In the genomic region with DNA sequence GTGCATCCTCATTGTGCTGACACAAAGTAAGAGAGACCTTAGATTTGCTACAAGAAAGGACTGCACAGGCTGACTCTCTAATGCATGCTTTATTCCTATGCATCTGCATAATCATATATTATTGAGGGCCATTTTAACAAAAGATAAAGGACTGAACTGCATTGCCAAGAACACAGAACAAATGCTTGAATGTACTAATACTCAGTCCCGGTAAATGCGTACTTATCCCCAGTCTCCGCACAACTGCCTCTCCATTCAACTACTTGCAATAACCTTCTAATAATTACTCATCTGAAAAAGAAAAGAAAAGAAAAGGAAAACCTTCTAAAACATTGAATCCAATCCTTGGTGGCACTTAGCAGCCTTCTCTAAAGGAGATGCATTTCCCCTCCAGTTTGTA, we compare ENCODE assay signal across 26 mouse cellular contexts.
A peak's percentile ranks its signal among the peaks of the same experiment; 100 is the strongest.
DNase-seq lines count a peak whose midpoint lies in the region; ATAC-seq and TF ChIP-seq lines count a peak whose summit lies in the region.
"Had no signal": no experiment of that assay in that cellular context is flagged by ENCODE, and none has a peak within 500 bp of the region (broad histone marks: within the 10 kb centered on the region; RNA-seq: fewer than 3 reads in every experiment).

No protein-coding gene starts in this region.

- 64% methylated on average over 3 of the region's 3 CpGs for WGBS in forebrain, embryonic 11.5 days
- 39% methylated on average over 3 of the region's 3 CpGs for WGBS in forebrain, embryonic 12.5 days
- 30% methylated on average over 3 of the region's 3 CpGs for whole genome bisulfite sequencing in forebrain, embryonic 14.5 days
- WGBS in forebrain, embryonic 10.5 days: 86% methylated on average over 3 of the region's 3 CpGs

- H3K27ac ChIP-seq in forebrain, embryonic 11.5 days (ENCODE audit: low read depth, low read length): no peak overlapping the region
- no peak overlapping the region for H3K27ac ChIP-seq in forebrain, embryonic 12.5 days
- H3K27ac ChIP-seq in forebrain, embryonic 14.5 days (ENCODE audit: low read depth, low read length): no peak overlapping the region
- H3K27ac ChIP-seq in forebrain, embryonic 10.5 days: no peak overlapping the region
- H3K27ac ChIP-seq: embryonic facial prominence, embryonic 13.5 days; embryonic facial prominence, embryonic 15.5 days had no signal

- H3K27me3 ChIP-seq in forebrain, embryonic 11.5 days (ENCODE audit: control insufficient read depth, insufficient read depth, low read length): no peaks in the 10 kb centered on the region
- H3K27me3 ChIP-seq in forebrain, embryonic 12.5 days: no peaks in the 10 kb centered on the region
- no peaks in the 10 kb centered on the region for H3K27me3 ChIP-seq in forebrain, embryonic 14.5 days (replicated peaks; ENCODE audit: control insufficient read depth, insufficient read depth, low read length)
- no peaks in the 10 kb centered on the region for H3K27me3 ChIP-seq in forebrain, embryonic 10.5 days (ENCODE audit: poor library complexity, severe bottlenecking)
- H3K27me3 ChIP-seq: CH12.LX; embryonic facial prominence, embryonic 13.5 days; embryonic facial prominence, embryonic 15.5 days; Patski had no signal

- H3K4me1 ChIP-seq in forebrain, embryonic 11.5 days (replicated peaks; ENCODE audit: control insufficient read depth, insufficient read depth, low read length): no peaks in the 10 kb centered on the region
- no peaks in the 10 kb centered on the region for H3K4me1 ChIP-seq in forebrain, embryonic 12.5 days
- peaks cover 10% of the 10 kb centered on the region; the same call in 1 of the 2 replicates for H3K4me1 ChIP-seq in forebrain, embryonic 14.5 days (ENCODE audit: control insufficient read depth, insufficient read depth, low read length)
- H3K4me1 ChIP-seq in forebrain, embryonic 10.5 days: 0 out of 2 replicates have a peak, but pooled peaks cover 4% of the 10 kb centered on the region
- H3K4me1 ChIP-seq: embryonic facial prominence, embryonic 13.5 days; embryonic facial prominence, embryonic 15.5 days had no signal

- DNase-seq in forebrain, embryonic 11.5 days (ENCODE audit: low spot score): no peak
- DNase-seq in forebrain, embryonic 14.5 days (ENCODE audit: low spot score): peak; percentile 42
- DNase-seq in forebrain, embryonic 10.5 days (ENCODE audit: extremely low spot score, low spot score): no peak
- DNase-seq in heart, adult 11 months: peak; percentile 28
- no peak for DNase-seq in heart, postnatal 36 days
- DNase-seq in brain, embryonic 14.5 days (ENCODE audit: low read depth): peak; percentile 59
- DNase-seq: adrenal gland, adult 8-10 months; adrenal gland, postnatal 14 days; adrenal gland, postnatal 36 days; B cell, adult 2 months; cerebellum, adult 11 months; cerebellum, adult 18-20 months; cerebellum, adult 8-10 months; cerebellum, adult 9-11 months; cerebellum, postnatal 14 days; cerebellum, postnatal 36 days; embryo, embryonic 11 days had no signal

- no peak for TF ChIP-seq POLR2A in brain, embryonic 14.5 days (IDR thresholded peaks at IDR 0.05; ENCODE audit: borderline replicate concordance, extremely low read depth, insufficient read depth, insufficient read length, poor library complexity, severe bottlenecking)

- peak; percentile 53 for ATAC-seq in forebrain, embryonic 11.5 days (replicated peaks; ENCODE audit: low FRiP score)
- no peak for ATAC-seq in forebrain, embryonic 12.5 days (ENCODE audit: low FRiP score)
- ATAC-seq in forebrain, embryonic 14.5 days: peak; percentile 49
- ATAC-seq: activated CD4-positive, CD25-positive, alpha-beta regulatory T cell, adult 4 months; CD4-positive, CD25-positive, alpha-beta regulatory T cell, adult 4 months; Patski had no signal

- H3K4me2 ChIP-seq in forebrain, embryonic 11.5 days (ENCODE audit: low read depth, low read length, severe bottlenecking): no peak overlapping the region
- H3K4me2 ChIP-seq in forebrain, embryonic 12.5 days: no peak overlapping the region
- no peak overlapping the region for H3K4me2 ChIP-seq in forebrain, embryonic 14.5 days (ENCODE audit: low read length)
- H3K4me2 ChIP-seq: embryonic facial prominence, embryonic 13.5 days; embryonic facial prominence, embryonic 15.5 days had no signal

- no peak for TF ChIP-seq CTCF in brain, embryonic 14.5 days (IDR thresholded peaks at IDR 0.05; ENCODE audit: borderline replicate concordance, extremely low read depth, insufficient read depth, insufficient read length)

- no peaks in the 10 kb centered on the region for H3K36me3 ChIP-seq in forebrain, embryonic 11.5 days (ENCODE audit: control insufficient read depth, insufficient read depth, low read length)
- no peaks in the 10 kb centered on the region for H3K36me3 ChIP-seq in forebrain, embryonic 12.5 days (replicated peaks)
- no peaks in the 10 kb centered on the region for H3K36me3 ChIP-seq in forebrain, embryonic 14.5 days (ENCODE audit: control insufficient read depth, insufficient read depth, low read length)
- H3K36me3 ChIP-seq in forebrain, embryonic 10.5 days (replicated peaks): no peaks in the 10 kb centered on the region
- H3K36me3 ChIP-seq: embryonic facial prominence, embryonic 13.5 days; embryonic facial prominence, embryonic 15.5 days; G1E had no signal

- no peaks in the 10 kb centered on the region for H3K9me3 ChIP-seq in forebrain, embryonic 11.5 days (ENCODE audit: control insufficient read depth, low read length)
- H3K9me3 ChIP-seq in forebrain, embryonic 12.5 days: no peaks in the 10 kb centered on the region
- H3K9me3 ChIP-seq in forebrain, embryonic 14.5 days (replicated peaks; ENCODE audit: control insufficient read depth, low read length): no peaks in the 10 kb centered on the region
- no peaks in the 10 kb centered on the region for H3K9me3 ChIP-seq in forebrain, embryonic 10.5 days
- H3K9me3 ChIP-seq: embryonic facial prominence, embryonic 13.5 days; embryonic facial prominence, embryonic 15.5 days; G1E had no signal

- intact Hi-C loops in heart, postnatal 36 days (cut with DNase I): no loop called here

- no peak overlapping the region for H3K9ac ChIP-seq in forebrain, embryonic 11.5 days (ENCODE audit: low read length)
- H3K9ac ChIP-seq in forebrain, embryonic 12.5 days: no peak overlapping the region
- no peak overlapping the region for H3K9ac ChIP-seq in forebrain, embryonic 14.5 days (ENCODE audit: low read length)
- H3K9ac ChIP-seq: embryonic facial prominence, embryonic 13.5 days; embryonic facial prominence, embryonic 15.5 days had no signal

- no peak overlapping the region for H3K4me3 ChIP-seq in forebrain, embryonic 11.5 days (ENCODE audit: low read depth, low read length)
- no peak overlapping the region for H3K4me3 ChIP-seq in forebrain, embryonic 12.5 days (replicated peaks)
- H3K4me3 ChIP-seq in forebrain, embryonic 14.5 days (ENCODE audit: low read depth, low read length): no peak overlapping the region
- H3K4me3 ChIP-seq in forebrain, embryonic 10.5 days: no peak overlapping the region
- H3K4me3 ChIP-seq: embryonic facial prominence, embryonic 13.5 days; embryonic facial prominence, embryonic 15.5 days; erythroblast, embryonic 14.5 days had no signal

Comparison
In these comparisons a context has a peak if more than half of its experiments do, and no peak if none do; other contexts are left out.
1. DNase-seq: peak in forebrain, embryonic 14.5 days (single experiment), heart, adult 11 months (single experiment) and brain, embryonic 14.5 days (single experiment); none in forebrain, embryonic 11.5 days (single experiment), forebrain, embryonic 10.5 days (single experiment) and heart, postnatal 36 days (0 of 2).